Mouse (Mus musculus): ENCODE measurements around the gene Tarbp2. TPM values are rescaled to one million over a fixed set of nuclear protein-coding genes. Genes with fewer than 3 reads are reported as not detected.

Gene Tarbp2
- total and polyA plus RNA-seq, 3 experiments: 62.2 to 105 (median 75.6) TPM

GRCm38 (mm10) chr15:102528396-102528795 lies 10.4 kb downstream of the Tarbp2 start:
- Histone ChIP-seq H3K4me2 (ENCODE audit: insufficient read depth, low read depth, poor library complexity, severe bottlenecking) (no peak overlapping the region), H3K4me3 (replicated peaks in 1 of 3; ENCODE audit: low read depth in 2 of 3, low read length in 2 of 3, poor library complexity in 1 of 3) (no peak overlapping the region), H3K27me3 (replicated peaks) (no peaks in the 10 kb centered on the region), H3K9me3 (replicated peaks; ENCODE audit: low read length) (no peaks in the 10 kb centered on the region), H3K4me1 (ENCODE audit: control insufficient read depth in 1 of 2, insufficient read depth in 2 of 2) (peaks cover 0 to 12% of the 10 kb centered on the region in 2 experiments; a peak in 2 of 4 replicates), H3K9ac (ENCODE audit: insufficient read depth, low read depth) (no peak overlapping the region), H3K79me2 (replicated peaks; ENCODE audit: control insufficient read depth, extremely low read depth, insufficient read depth, poor library complexity, severe bottlenecking) (no peaks in the 10 kb centered on the region), H3K27ac (ENCODE audit: insufficient read depth, low read depth) (no peak overlapping the region), H3K36me3 (replicated peaks in 1 of 2; ENCODE audit: control insufficient read depth in 1 of 2, insufficient read depth in 1 of 2, low read length in 1 of 2) (peaks cover 34 to 94% of the 10 kb centered on the region in 2 experiments)
- in situ Hi-C loops (cut with MboI; ENCODE audit: low pct_ligation_motif_present, low pct_unique_long_range_greater_than_20kb, low sequenced_read_pairs): no loop called here
- TF ChIP-seq MEF2A (IDR thresholded peaks at IDR 0.05; ENCODE audit: borderline replicate concordance, low read depth, low read length) (no peak), PAX5 (IDR thresholded peaks at IDR 0.05; ENCODE audit: low read length) (no peak), ETS1 (conservative IDR thresholded peaks at IDR 0.05; ENCODE audit: low read depth, low read length) (no peak), E2F4 (IDR thresholded peaks at IDR 0.05; ENCODE audit: insufficient replicate concordance, low read depth, low read length) (no peak), BHLHE40 (IDR thresholded peaks at IDR 0.05; ENCODE audit: low read depth, low read length) (no peak), RCOR1 (conservative IDR thresholded peaks at IDR 0.05; ENCODE audit: low read depth, low read length) (no peak), ELF1 (IDR thresholded peaks at IDR 0.05; ENCODE audit: low read depth, low read length) (no peak), MXI1 (IDR thresholded peaks at IDR 0.05; ENCODE audit: low read depth, low read length) (no peak), POLR2AphosphoS2 (IDR thresholded peaks at IDR 0.05; ENCODE audit: low read depth, low read length) (no peak), MAFK (IDR thresholded peaks at IDR 0.05; ENCODE audit: insufficient replicate concordance, low read length) (no peak), SIN3A (IDR thresholded peaks at IDR 0.05; ENCODE audit: low read length) (no peak), USF1 (IDR thresholded peaks at IDR 0.05; ENCODE audit: low read depth, low read length) (no peak)
- dilution Hi-C loops (cut with MboI; ENCODE audit: extremely low pct_ligation_motif_present, extremely low pct_unique_long_range_greater_than_20kb, low sequenced_read_pairs): no loop called here
- DNase-seq (ENCODE audit: extremely low read depth): no peak

DNA sequence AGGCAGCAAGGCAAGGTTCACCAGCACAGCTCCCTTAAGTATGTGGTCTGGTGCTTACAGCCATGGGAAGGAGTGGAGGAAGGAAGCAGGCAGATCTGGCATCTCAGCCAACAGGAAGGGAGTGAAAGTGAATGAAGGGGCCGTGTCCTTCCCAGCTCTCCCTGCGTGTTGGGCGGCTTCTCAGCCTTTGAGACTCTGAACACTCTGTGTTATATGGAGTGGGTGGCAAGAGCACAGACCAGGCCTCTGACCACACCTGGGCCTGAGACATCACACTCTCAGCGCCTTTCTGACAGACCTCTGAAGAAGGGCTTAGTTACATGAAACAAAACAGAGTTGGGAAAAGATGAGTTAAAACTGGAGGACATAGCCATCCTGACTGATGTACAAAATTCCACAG lies 12.6 kb downstream of the Tarbp2 start:
- no peaks in the 10 kb centered on the region for H3K9me3 ChIP-seq (replicated peaks; ENCODE audit: low read length)
- no peak for DNase-seq (ENCODE audit: extremely low read depth)
- H3K27ac ChIP-seq (ENCODE audit: insufficient read depth, low read depth): no peak overlapping the region
- TF ChIP-seq SIN3A (IDR thresholded peaks at IDR 0.05; ENCODE audit: low read length) (no peak), NRF1 (IDR thresholded peaks at IDR 0.05; ENCODE audit: low read depth, low read length) (no peak), IRF4 (IDR thresholded peaks at IDR 0.05; ENCODE audit: low read depth, low read length) (no peak), JUND (conservative IDR thresholded peaks at IDR 0.05; ENCODE audit: low read depth, low read length) (no peak), JUN (IDR thresholded peaks at IDR 0.05; ENCODE audit: insufficient read depth, low read depth, low read length) (no peak), NELFE (IDR thresholded peaks at IDR 0.05; ENCODE audit: low read depth, low read length) (no peak), ZC3H11A (IDR thresholded peaks at IDR 0.05; ENCODE audit: low read depth, low read length) (no peak), MAX (IDR thresholded peaks at IDR 0.05; ENCODE audit: low read length) (no peak), CHD2 (IDR thresholded peaks at IDR 0.05; ENCODE audit: low read length) (no peak), MEF2A (IDR thresholded peaks at IDR 0.05; ENCODE audit: borderline replicate concordance, low read depth, low read length) (no peak), CHD1 (IDR thresholded peaks at IDR 0.05; ENCODE audit: low read depth, low read length) (no peak), POLR2AphosphoS2 (IDR thresholded peaks at IDR 0.05; ENCODE audit: low read depth, low read length) (no peak), MYC (IDR thresholded peaks at IDR 0.05; ENCODE audit: low read depth, low read length) (no peak)
- H3K27me3 ChIP-seq (replicated peaks): no peaks in the 10 kb centered on the region
- H3K79me2 ChIP-seq (replicated peaks; ENCODE audit: control insufficient read depth, extremely low read depth, insufficient read depth, poor library complexity, severe bottlenecking): no peaks in the 10 kb centered on the region
- dilution Hi-C loops (cut with MboI; ENCODE audit: extremely low pct_ligation_motif_present, extremely low pct_unique_long_range_greater_than_20kb, low sequenced_read_pairs) (no loop called here), in situ Hi-C loops (cut with MboI; ENCODE audit: low pct_ligation_motif_present, low pct_unique_long_range_greater_than_20kb, low sequenced_read_pairs) (no loop called here)
- peaks cover 0 to 8% of the 10 kb centered on the region in 2 experiments; a peak in 1 of 4 replicates for H3K4me1 ChIP-seq (ENCODE audit: control insufficient read depth in 1 of 2, insufficient read depth in 2 of 2)
- peaks cover 33 to 90% of the 10 kb centered on the region in 2 experiments for H3K36me3 ChIP-seq (replicated peaks in 1 of 2; ENCODE audit: control insufficient read depth in 1 of 2, insufficient read depth in 1 of 2, low read length in 1 of 2)
- H3K4me2 ChIP-seq (ENCODE audit: insufficient read depth, low read depth, poor library complexity, severe bottlenecking): no peak overlapping the region
- H3K4me3 ChIP-seq (replicated peaks in 1 of 3; ENCODE audit: low read depth in 2 of 3, low read length in 2 of 3, poor library complexity in 1 of 3): no peak overlapping the region
- H3K9ac ChIP-seq (ENCODE audit: insufficient read depth, low read depth): no peak overlapping the region

All from CH12.LX (cell line).